Mouse (Mus musculus) erythroblast, embryonic 14.5 days (primary cell): ENCODE results near the gene H2-M10.2.

Source experiments
- GATA1 ChIP-seq: IDR thresholded peaks from 2 replicates; pipeline ENCODE4 v1.6.1; 2012; ENCODE audit warnings: low read length, inconsistent platforms, mixed read lengths
- TAL1 ChIP-seq: IDR thresholded peaks from 3 replicates; pipeline ENCODE4 v1.6.1; 2012; ENCODE audit warnings: low read length, inconsistent platforms, mixed read lengths

- TF ChIP-seq GATA1, result no peak
- TF ChIP-seq TAL1, result no peak
Measured at GRCm38 (mm10) chr17:36272643-36273366, 13.5 kb downstream of the H2-M10.2 start.
